Mouse (Mus musculus) small intestine, adult 2 months (tissue): Measurements from ENCODE around the gene Ppm1m.

ENCODE experiments used
- CTCF ChIP-seq: fragments of 200-500 bp; IDR thresholded peaks from 2 replicates; pipeline ENCODE4 v1.5.1; 2012; ENCODE audit warnings: low read depth, mild to moderate bottlenecking, control low read depth, inconsistent platforms, low read length, moderate library complexity, mixed read lengths; ENCODE audit not compliant: insufficient replicate concordance, insufficient read length; ENCODE audit errors: extremely low read depth
- POLR2A ChIP-seq: fragments of 200-500 bp; IDR thresholded peaks from 2 replicates; pipeline ENCODE4 v1.6.1; 2012; ENCODE audit warnings: low read depth, mild to moderate bottlenecking, control low read depth, inconsistent platforms, low read length, moderate library complexity

- TF ChIP-seq POLR2A = no peak
- TF ChIP-seq CTCF = no peak
Measured at GRCm38 (mm10) chr9:106231816-106232215, 32.3 kb upstream of the Ppm1m start.
